ENCODE assay signal across 9 mouse cellular contexts in genomic region chr5:75067125-75067756, GRCm38 (mm10). TPM values are rescaled to one million over a fixed set of nuclear protein-coding genes. Genes with fewer than 3 reads are reported as not detected.
A peak's percentile ranks its signal among the peaks of the same experiment; 100 is the strongest.
DNase-seq lines count a peak whose midpoint lies in the region; ATAC-seq and TF ChIP-seq lines count a peak whose summit lies in the region.
"Had no signal": no experiment of that assay in that cellular context is flagged by ENCODE, and none has a peak within 500 bp of the region (broad histone marks: within the 10 kb centered on the region; RNA-seq: fewer than 3 reads in every experiment).

No protein-coding gene starts in this region.

- peak; percentile 40 to 73 for DNase-seq in cerebellum, postnatal 25 days
- no peak for DNase-seq in cerebellum, adult 9-10 months
- DNase-seq in ZHBTc4 (ENCODE audit: low read depth, low spot score), result peak; percentile 95
- peak; percentile 82 for DNase-seq in forebrain, postnatal 0 days
- DNase-seq in kidney, postnatal 10 days, result peak; percentile 78
- peak; percentile 59 to 63 for DNase-seq in lung, postnatal 4 days
- peak; percentile 56 for DNase-seq in right cerebral cortex, postnatal 14 days

- no peaks in the 10 kb centered on the region for H3K9me3 ChIP-seq in forebrain, postnatal 0 days (ENCODE audit: low read length)

- H3K36me3 ChIP-seq in forebrain, postnatal 0 days (ENCODE audit: insufficient read depth), result no peaks in the 10 kb centered on the region

- peaks cover 7% of the 10 kb centered on the region for H3K4me1 ChIP-seq in forebrain, postnatal 0 days (ENCODE audit: insufficient read depth)

- TF ChIP-seq CTCF in forebrain, postnatal 0 days (IDR thresholded peaks at IDR 0.05; ENCODE audit: low read depth), result no peak

- H3K27me3 ChIP-seq in forebrain, postnatal 0 days (ENCODE audit: insufficient read depth, low read length), result peaks cover 25% of the 10 kb centered on the region

- H3K9ac ChIP-seq in forebrain, postnatal 0 days, result peak overlapping the region; percentile 43

- H3K27ac ChIP-seq in forebrain, postnatal 0 days (ENCODE audit: low read depth, low read length), result no peak overlapping the region

- ATAC-seq in forebrain, postnatal 0 days, result peak; percentile 69
- no peak for ATAC-seq in erythroid progenitor cell, adult 5-6 weeks (replicated peaks; ENCODE audit: low FRiP score, poor library complexity, severe bottlenecking)

- WGBS in forebrain, postnatal 0 days, result 4% methylated on average over 30 of the region's 30 CpGs

- peak overlapping the region; percentile 41 for H3K4me3 ChIP-seq in forebrain, postnatal 0 days (ENCODE audit: low read depth, low read length)

- H3K4me2 ChIP-seq in forebrain, postnatal 0 days (ENCODE audit: low read depth), result peak overlapping the region; percentile 59

RNA-seq across cellular contexts. Expression of gene Gsx2, which starts 8.2 kb away (rescaled TPM):
- 1.5 TPM in 2 replicates for total RNA-seq in forebrain, postnatal 0 days (2014; rRNA removed)
- 1.5 and 1.7 TPM in 2 replicates for polyA plus RNA-seq in forebrain, postnatal 0 days (2015; fragmentation: Nextera tagmentation; extraction: Ambion mirVana)
- not detected in 2 replicates for total RNA-seq in erythroid progenitor cell, adult 5-6 weeks (2015; ENCODE audit: low replicate concordance)
- total RNA-seq in erythroid progenitor cell, adult 5-6 weeks (2017; ENCODE audit: low replicate concordance), result not detected in 2 replicates
- total RNA-seq: MEL had no signal

RNA-seq across cellular contexts. Expression of gene Chic2, which starts 22.7 kb away (rescaled TPM):
- 13.3 and 39.1 TPM in 2 replicates for total RNA-seq in forebrain, postnatal 0 days (2014; rRNA removed)
- 35.8 and 37.7 TPM in 2 replicates for polyA plus RNA-seq in forebrain, postnatal 0 days (2015; fragmentation: Nextera tagmentation; extraction: Ambion mirVana)
- total RNA-seq in erythroid progenitor cell, adult 5-6 weeks (2015; ENCODE audit: low replicate concordance), result 13.8 and 17.3 TPM in 2 replicates
- 15.3 and 19.2 TPM in 2 replicates for total RNA-seq in erythroid progenitor cell, adult 5-6 weeks (2017; ENCODE audit: low replicate concordance)
